Mouse (Mus musculus): ENCODE measurements around the gene Shisa4. TPM values are rescaled to one million over a fixed set of nuclear protein-coding genes. Genes with fewer than 3 reads are reported as not detected.

The Shisa4 gene
- total and polyA plus RNA-seq, 3 experiments, result 2.2 to 10.4 (median 2.3) TPM

- 65% methylated on average over 8 of the region's 8 CpGs for WGBS
- H3K27me3 ChIP-seq (ENCODE audit: control insufficient read depth, insufficient read depth, low read length), result no peaks in the 10 kb centered on the region
- DNase-seq, result no peak
- TF ChIP-seq EP300 (IDR thresholded peaks at IDR 0.05; ENCODE audit: insufficient read depth, low read depth, low read length), result no peak
- TF ChIP-seq POLR2A (IDR thresholded peaks at IDR 0.05; ENCODE audit: insufficient read depth, low read depth, low read length), result no peak
- H3K9ac ChIP-seq (ENCODE audit: low read depth, low read length), result no peak overlapping the region
- H3K4me3 ChIP-seq, result no peak overlapping the region
- no peaks in the 10 kb centered on the region for H3K36me3 ChIP-seq (ENCODE audit: control insufficient read depth, insufficient read depth, low read length)
- no peaks in the 10 kb centered on the region; the same call in 1 of the 2 replicates for H3K4me1 ChIP-seq (ENCODE audit: control insufficient read depth, insufficient read depth, low read length)
- no peak overlapping the region for H3K27ac ChIP-seq
- no peaks in the 10 kb centered on the region for H3K79me2 ChIP-seq (replicated peaks; ENCODE audit: control insufficient read depth, insufficient read depth, low read length)
- intact Hi-C loops (cut with DNase I), result no loop called here
Observed at GRCm38 (mm10) chr1:135363446-135363845, 11.6 kb downstream of the Shisa4 start.

- DNase-seq, result no peak
- Histone ChIP-seq H3K27me3 (ENCODE audit: control insufficient read depth, insufficient read depth, low read length) (no peaks in the 10 kb centered on the region), H3K4me1 (ENCODE audit: control insufficient read depth, insufficient read depth, low read length) (no peaks in the 10 kb centered on the region), H3K4me3 (no peak overlapping the region), H3K36me3 (ENCODE audit: control insufficient read depth, insufficient read depth, low read length) (no peaks in the 10 kb centered on the region), H3K27ac (no peak overlapping the region), H3K79me2 (replicated peaks; ENCODE audit: control insufficient read depth, insufficient read depth, low read length) (no peaks in the 10 kb centered on the region), H3K9ac (ENCODE audit: low read depth, low read length) (no peak overlapping the region)
- intact Hi-C loops (cut with DNase I), result no loop called here
- no peak for TF ChIP-seq EP300 (IDR thresholded peaks at IDR 0.05; ENCODE audit: insufficient read depth, low read depth, low read length)
- TF ChIP-seq POLR2A (IDR thresholded peaks at IDR 0.05; ENCODE audit: insufficient read depth, low read depth, low read length), result no peak
- TF ChIP-seq CTCF (IDR thresholded peaks at IDR 0.05), result peak; percentile 15; the same call in 1 of the 2 replicates
Observed at GRCm38 (mm10) chr1:135362115-135362514, 12.9 kb downstream of the Shisa4 start.

- Histone ChIP-seq H3K4me1 (ENCODE audit: control insufficient read depth, insufficient read depth, low read length) (no peaks in the 10 kb centered on the region), H3K9ac (ENCODE audit: low read depth, low read length) (no peak overlapping the region), H3K27ac (no peak overlapping the region), H3K36me3 (ENCODE audit: control insufficient read depth, insufficient read depth, low read length) (no peaks in the 10 kb centered on the region), H3K27me3 (ENCODE audit: control insufficient read depth, insufficient read depth, low read length) (no peaks in the 10 kb centered on the region), H3K79me2 (replicated peaks; ENCODE audit: control insufficient read depth, insufficient read depth, low read length) (no peaks in the 10 kb centered on the region), H3K4me3 (no peak overlapping the region)
- DNase-seq, result no peak
- 83% methylated on average over 4 of the region's 4 CpGs for WGBS
- TF ChIP-seq EP300 (IDR thresholded peaks at IDR 0.05; ENCODE audit: insufficient read depth, low read depth, low read length) (no peak), POLR2A (IDR thresholded peaks at IDR 0.05; ENCODE audit: insufficient read depth, low read depth, low read length) (no peak), CTCF (IDR thresholded peaks at IDR 0.05) (no peak)
- intact Hi-C loops (cut with DNase I), result no loop called here
Observed at GRCm38 (mm10) chr1:135361491-135361890, 13.5 kb downstream of the Shisa4 start.

- intact Hi-C loops (cut with DNase I), result no loop called here
- TF ChIP-seq EP300 (IDR thresholded peaks at IDR 0.05; ENCODE audit: insufficient read depth, low read depth, low read length), result no peak
- no peak for TF ChIP-seq CTCF (IDR thresholded peaks at IDR 0.05)
- DNase-seq, result no peak
- Histone ChIP-seq H3K9ac (ENCODE audit: low read depth, low read length) (no peak overlapping the region), H3K4me1 (ENCODE audit: control insufficient read depth, insufficient read depth, low read length) (no peaks in the 10 kb centered on the region), H3K27me3 (ENCODE audit: control insufficient read depth, insufficient read depth, low read length) (no peaks in the 10 kb centered on the region), H3K4me3 (no peak overlapping the region), H3K36me3 (ENCODE audit: control insufficient read depth, insufficient read depth, low read length) (no peaks in the 10 kb centered on the region), H3K79me2 (replicated peaks; ENCODE audit: control insufficient read depth, insufficient read depth, low read length) (no peaks in the 10 kb centered on the region), H3K27ac (no peak overlapping the region)
- WGBS, result 39% methylated on average over 2 of the region's 2 CpGs
Observed at GRCm38 (mm10) chr1:135359071-135359470, 16.0 kb downstream of the Shisa4 start.

- DNase-seq, result peak; percentile 50 to 69
- Histone ChIP-seq H3K79me2 (replicated peaks; ENCODE audit: control insufficient read depth, insufficient read depth, low read length) (no peaks in the 10 kb centered on the region), H3K27ac (peak overlapping the region; percentile 55), H3K4me1 (ENCODE audit: control insufficient read depth, insufficient read depth, low read length) (peaks cover 4% of the 10 kb centered on the region; the same call in 1 of the 2 replicates), H3K36me3 (ENCODE audit: control insufficient read depth, insufficient read depth, low read length) (no peaks in the 10 kb centered on the region), H3K4me3 (no peak overlapping the region), H3K27me3 (ENCODE audit: control insufficient read depth, insufficient read depth, low read length) (no peaks in the 10 kb centered on the region), H3K9ac (ENCODE audit: low read depth, low read length) (no peak overlapping the region)
- intact Hi-C loops (cut with DNase I), result no loop called here
- TF ChIP-seq POLR2A (IDR thresholded peaks at IDR 0.05; ENCODE audit: insufficient read depth, low read depth, low read length), result no peak
- TF ChIP-seq EP300 (IDR thresholded peaks at IDR 0.05; ENCODE audit: insufficient read depth, low read depth, low read length), result no peak
- no peak for TF ChIP-seq CTCF (IDR thresholded peaks at IDR 0.05)
- WGBS, result 40% methylated on average over 3 of the region's 3 CpGs
Observed at GRCm38 (mm10) chr1:135351953-135352352, 23.1 kb downstream of the Shisa4 start.

- intact Hi-C loops (cut with DNase I), result no loop called here
- no peak overlapping the region for H3K4me3 ChIP-seq
- no peaks in the 10 kb centered on the region for H3K27me3 ChIP-seq (ENCODE audit: control insufficient read depth, insufficient read depth, low read length)
- DNase-seq, result peak; percentile 45 to 70
- no peaks in the 10 kb centered on the region for H3K36me3 ChIP-seq (ENCODE audit: control insufficient read depth, insufficient read depth, low read length)
- peaks cover 6% of the 10 kb centered on the region; the same call in 1 of the 2 replicates for H3K4me1 ChIP-seq (ENCODE audit: control insufficient read depth, insufficient read depth, low read length)
- H3K27ac ChIP-seq, result peak overlapping the region; percentile 18
- TF ChIP-seq CTCF (IDR thresholded peaks at IDR 0.05) (no peak), EP300 (IDR thresholded peaks at IDR 0.05; ENCODE audit: insufficient read depth, low read depth, low read length) (no peak), POLR2A (IDR thresholded peaks at IDR 0.05; ENCODE audit: insufficient read depth, low read depth, low read length) (no peak)
- no peak overlapping the region for H3K9ac ChIP-seq (ENCODE audit: low read depth, low read length)
- no peaks in the 10 kb centered on the region for H3K79me2 ChIP-seq (replicated peaks; ENCODE audit: control insufficient read depth, insufficient read depth, low read length)
- WGBS, result 34% methylated on average over 4 of the region's 4 CpGs
Observed at GRCm38 (mm10) chr1:135347498-135348169, 27.4 kb downstream of the Shisa4 start.
